Comparison of ENCODE assay signal across 10 mouse cellular contexts in the genomic region with DNA sequence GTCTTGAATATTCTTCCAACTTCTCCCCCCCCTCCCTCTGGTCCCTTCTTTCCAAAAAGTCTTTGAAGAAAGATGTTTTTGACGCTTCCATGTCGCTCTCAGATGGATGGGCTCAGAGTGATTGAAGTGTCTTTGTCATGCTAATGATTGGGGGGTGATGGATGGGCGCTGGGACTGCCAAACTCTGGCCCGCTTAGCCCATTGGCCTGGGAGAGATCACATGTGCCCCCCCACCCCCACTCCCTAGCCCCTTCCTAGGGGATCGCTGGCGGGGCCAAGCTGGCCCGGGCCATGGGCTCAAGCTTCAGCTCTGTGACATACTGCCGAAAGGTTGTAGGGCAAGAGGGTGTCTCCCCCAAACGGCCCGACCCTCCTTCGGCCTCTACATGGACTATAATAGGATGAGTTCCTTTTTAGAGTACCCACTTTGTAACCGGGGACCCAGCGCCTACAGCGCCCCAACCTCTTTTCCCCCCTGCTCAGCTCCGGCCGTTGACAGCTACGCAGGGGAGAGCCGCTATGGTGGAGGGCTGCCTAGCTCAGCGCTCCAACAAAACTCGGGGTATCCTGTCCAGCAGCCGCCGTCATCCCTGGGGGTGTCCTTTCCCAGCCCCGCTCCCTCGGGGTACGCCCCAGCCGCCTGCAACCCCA. TPM values are rescaled to one million over a fixed set of nuclear protein-coding genes. Genes with fewer than 3 reads are reported as not detected.
DNase-seq lines count a peak whose midpoint lies in the region; ATAC-seq and TF ChIP-seq lines count a peak whose summit lies in the region.
"Had no signal": no experiment of that assay in that cellular context is flagged by ENCODE, and none has a peak within 500 bp of the region (broad histone marks: within the 10 kb centered on the region; RNA-seq: fewer than 3 reads in every experiment).

Gene Hoxb1, plus strand, starts transcription at position 312 of the 651 bp plus-strand sequence.

- H3K9me3 ChIP-seq in heart, embryonic 10.5 days, result no peaks in the 10 kb centered on the region
- no peaks in the 10 kb centered on the region for H3K9me3 ChIP-seq in lung, postnatal 0 days (ENCODE audit: low read length)
- no peaks in the 10 kb centered on the region for H3K9me3 ChIP-seq in intestine, embryonic 16.5 days (ENCODE audit: control insufficient read depth, low read length)
- no peaks in the 10 kb centered on the region for H3K9me3 ChIP-seq in stomach, embryonic 15.5 days

- no peak for TF ChIP-seq EP300 in lung, postnatal 0 days (IDR thresholded peaks at IDR 0.05)

- H3K4me3 ChIP-seq in heart, embryonic 10.5 days, result peak within 1 kb of the TSS; percentile 50
- H3K4me3 ChIP-seq in lung, postnatal 0 days (ENCODE audit: low read depth, low read length), result peak within 1 kb of the TSS; percentile 20
- H3K4me3 ChIP-seq in intestine, embryonic 16.5 days (ENCODE audit: low read length), result peak within 1 kb of the TSS; percentile 7; the same call in 1 of the 2 replicates
- peak within 1 kb of the TSS; percentile 21 for H3K4me3 ChIP-seq in stomach, embryonic 15.5 days (replicated peaks)

- H3K4me2 ChIP-seq in lung, postnatal 0 days (replicated peaks; ENCODE audit: low read depth, low read length), result peak within 1 kb of the TSS; percentile 36
- peak within 1 kb of the TSS; percentile 36; the same call in 1 of the 2 replicates for H3K4me2 ChIP-seq in intestine, embryonic 16.5 days (ENCODE audit: low read depth, low read length)
- H3K4me2 ChIP-seq in stomach, embryonic 15.5 days, result peak within 1 kb of the TSS; percentile 44

- DNase-seq in heart, embryonic 10.5 days (ENCODE audit: low spot score), result peak; percentile 66
- DNase-seq in heart, postnatal 10 days, result no peak
- no peak for DNase-seq in lung, postnatal 0 days (ENCODE audit: low spot score)
- no peak for DNase-seq in lung, postnatal 10 days
- no peak for DNase-seq in left cerebral cortex, adult 18-20 months (ENCODE audit: low spot score in 2 of 2)
- DNase-seq in ovary, postnatal 10 days (ENCODE audit: low spot score), result no peak
- DNase-seq: gastrocnemius, postnatal 25 days had no signal

- H3K27ac ChIP-seq in heart, embryonic 10.5 days, result peak within 1 kb of the TSS; percentile 64
- H3K27ac ChIP-seq in lung, postnatal 0 days (ENCODE audit: low read length), result no peak within 1 kb of the TSS
- no peak within 1 kb of the TSS for H3K27ac ChIP-seq in intestine, embryonic 16.5 days (ENCODE audit: low read length)
- no peak within 1 kb of the TSS for H3K27ac ChIP-seq in stomach, embryonic 15.5 days

- WGBS in heart, embryonic 10.5 days, result 3% methylated on average over 26 of the region's 26 CpGs
- WGBS in lung, postnatal 0 days, result 24% methylated on average over 26 of the region's 26 CpGs
- whole genome bisulfite sequencing in intestine, embryonic 16.5 days, result 37% methylated on average over 26 of the region's 26 CpGs
- WGBS in stomach, embryonic 15.5 days, result 28% methylated on average over 26 of the region's 26 CpGs

- peaks cover 21% of the 10 kb centered on the region for H3K4me1 ChIP-seq in heart, embryonic 10.5 days
- peaks cover 7% of the 10 kb centered on the region; the same call in 1 of the 2 replicates for H3K4me1 ChIP-seq in lung, postnatal 0 days (ENCODE audit: insufficient read depth, low read depth, low read length)
- peaks cover 3% of the 10 kb centered on the region for H3K4me1 ChIP-seq in intestine, embryonic 16.5 days (ENCODE audit: control insufficient read depth, insufficient read depth, low read length)
- peaks cover 15% of the 10 kb centered on the region; the same call in 1 of the 2 replicates for H3K4me1 ChIP-seq in stomach, embryonic 15.5 days

- no peaks in the 10 kb centered on the region for H3K36me3 ChIP-seq in heart, embryonic 10.5 days
- H3K36me3 ChIP-seq in lung, postnatal 0 days (ENCODE audit: insufficient read depth, low read length), result no peaks in the 10 kb centered on the region
- no peaks in the 10 kb centered on the region for H3K36me3 ChIP-seq in intestine, embryonic 16.5 days (ENCODE audit: control insufficient read depth, insufficient read depth, low read length)
- H3K36me3 ChIP-seq in stomach, embryonic 15.5 days, result no peaks in the 10 kb centered on the region

- H3K9ac ChIP-seq in lung, postnatal 0 days (replicated peaks; ENCODE audit: low read depth), result no peak within 1 kb of the TSS
- H3K9ac ChIP-seq in intestine, embryonic 16.5 days (ENCODE audit: low read depth, low read length), result no peak within 1 kb of the TSS
- no peak within 1 kb of the TSS for H3K9ac ChIP-seq in stomach, embryonic 15.5 days

- peaks cover 92% of the 10 kb centered on the region for H3K27me3 ChIP-seq in heart, embryonic 10.5 days (ENCODE audit: insufficient read depth, poor library complexity, severe bottlenecking)
- H3K27me3 ChIP-seq in lung, postnatal 0 days (replicated peaks; ENCODE audit: insufficient read depth, low read length), result peaks cover 22% of the 10 kb centered on the region; the same call in 1 of the 2 replicates
- H3K27me3 ChIP-seq in intestine, embryonic 16.5 days (replicated peaks; ENCODE audit: control insufficient read depth, insufficient read depth, low read length), result no peaks in the 10 kb centered on the region; the same call in 1 of the 2 replicates
- H3K27me3 ChIP-seq in stomach, embryonic 15.5 days (replicated peaks), result peaks cover 26% of the 10 kb centered on the region

- TF ChIP-seq CTCF in lung, postnatal 0 days (IDR thresholded peaks at IDR 0.05), result no peak

- intact Hi-C loops in heart, postnatal 10 days (cut with DNase I), result no loop called here

- no peak for ATAC-seq in lung, postnatal 0 days
- no peak for ATAC-seq in intestine, embryonic 16.5 days
- ATAC-seq in stomach, embryonic 15.5 days (ENCODE audit: insufficient read depth, low FRiP score, low read depth), result no peak

RNA-seq across cellular contexts. Expression of gene Hoxb1, which starts in this region (rescaled TPM):
- 0.20 and 3.3 TPM in 2 replicates for polyA plus RNA-seq in heart, embryonic 10.5 days (2016; fragmentation: Nextera tagmentation; extraction: Ambion mirVana)
- total RNA-seq in heart, postnatal 10 days (2021), result not detected
- not detected in 2 replicates for polyA plus RNA-seq in lung, postnatal 0 days (2015; fragmentation: Nextera tagmentation; extraction: Ambion mirVana)
- not detected in 2 replicates for polyA plus RNA-seq in intestine, embryonic 16.5 days (2015; fragmentation: Nextera tagmentation; extraction: Ambion mirVana)
- polyA plus RNA-seq in stomach, embryonic 15.5 days (2015; fragmentation: Nextera tagmentation; extraction: Ambion mirVana), result 0.10 TPM in 1 of 2 replicates, not detected in the other
- not detected for total RNA-seq in left cerebral cortex, adult 18-20 months (2021)
- total RNA-seq: gastrocnemius, postnatal 25 days; layer of hippocampus, adult 8-10 months had no signal
